Mouse (Mus musculus): ENCODE measurements around the gene Nuak1.
"Not testable (repeated sequence)": the region's sequence is repeated elsewhere in the genome, so short reads cannot be mapped to it uniquely, and the experiment has no call there.

The Nuak1 gene

DNA sequence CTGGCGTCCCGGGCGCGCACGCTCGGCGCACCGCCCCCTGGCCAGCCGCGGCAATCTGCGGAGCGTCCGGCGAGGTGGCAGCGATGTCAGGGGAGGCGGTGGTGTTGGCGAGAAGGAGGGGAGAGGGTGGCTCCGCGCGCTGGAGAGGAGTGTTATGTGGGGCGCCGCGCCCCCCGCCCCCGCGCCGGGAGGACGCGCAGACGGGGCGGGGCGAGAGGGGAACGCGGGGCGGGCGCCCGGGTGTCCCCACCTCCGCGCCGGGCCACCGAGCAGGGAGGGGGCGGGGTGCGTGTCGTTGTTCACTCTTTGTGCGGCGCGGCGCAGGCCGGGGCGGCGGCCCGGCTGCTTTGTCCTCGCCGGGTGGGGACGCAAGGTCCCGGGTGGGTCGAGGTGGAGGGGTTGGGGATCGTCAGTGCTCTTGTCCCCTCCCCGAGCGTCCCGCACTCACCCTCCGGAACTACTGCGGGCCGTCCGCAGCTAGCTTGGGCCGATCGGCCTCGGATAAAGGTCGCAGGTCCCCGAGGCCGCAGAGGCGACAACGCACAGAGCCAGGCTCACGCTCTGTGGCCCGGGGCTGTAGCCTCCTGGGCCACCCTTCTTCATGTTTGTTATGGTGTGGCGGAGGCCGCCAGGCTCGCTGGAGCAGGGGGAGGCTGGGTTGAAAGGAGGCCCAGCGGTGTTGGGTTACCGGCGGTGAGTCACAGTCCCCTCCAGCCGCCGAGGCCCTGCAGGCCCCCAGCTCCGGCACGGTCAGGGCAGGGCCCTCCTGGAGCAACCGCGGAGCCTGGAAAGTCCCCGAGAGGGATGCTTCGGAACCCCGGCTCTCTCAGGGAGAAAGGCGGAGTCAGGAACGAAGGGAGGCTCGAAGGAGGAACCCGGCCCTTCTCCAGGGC, at the start of gene Nuak1:
Nuak1 (minus strand) TSS at position 57 of the 893 bp plus-strand sequence.
- DNase-seq (ENCODE audit: low spot score) = peak; percentile 94

- DNase-seq (ENCODE audit: low spot score) = no peak
These were observed 49.7 kb upstream of the Nuak1 start for GRCm38 (mm10) chr10:84490115-84490514.

DNA sequence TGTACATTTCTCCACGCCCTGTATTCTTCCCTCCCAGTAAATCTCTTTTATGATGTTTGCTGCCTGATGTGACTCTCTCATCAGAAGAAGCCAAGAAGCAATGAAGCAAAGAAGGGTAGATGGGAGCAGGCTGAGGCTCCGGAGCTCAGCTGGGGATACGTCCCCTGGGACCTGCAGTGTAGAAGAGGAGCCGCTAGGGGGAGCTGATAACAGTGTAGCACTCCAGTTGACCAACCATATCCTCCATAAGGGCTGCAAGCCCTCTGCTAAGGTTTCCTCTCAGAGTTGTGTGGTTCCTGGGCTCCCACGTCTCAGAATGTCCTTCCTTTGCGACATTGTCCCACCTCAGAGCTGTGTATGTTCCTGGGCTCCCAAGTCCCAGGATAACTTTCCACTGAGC, 47.9 kb upstream of the Nuak1 start:
- DNase-seq (ENCODE audit: low spot score) = peak; percentile 81

- DNase-seq (ENCODE audit: low spot score) = no peak
These were observed 44.3 kb upstream of the Nuak1 start for GRCm38 (mm10) chr10:84484661-84485060.

DNA sequence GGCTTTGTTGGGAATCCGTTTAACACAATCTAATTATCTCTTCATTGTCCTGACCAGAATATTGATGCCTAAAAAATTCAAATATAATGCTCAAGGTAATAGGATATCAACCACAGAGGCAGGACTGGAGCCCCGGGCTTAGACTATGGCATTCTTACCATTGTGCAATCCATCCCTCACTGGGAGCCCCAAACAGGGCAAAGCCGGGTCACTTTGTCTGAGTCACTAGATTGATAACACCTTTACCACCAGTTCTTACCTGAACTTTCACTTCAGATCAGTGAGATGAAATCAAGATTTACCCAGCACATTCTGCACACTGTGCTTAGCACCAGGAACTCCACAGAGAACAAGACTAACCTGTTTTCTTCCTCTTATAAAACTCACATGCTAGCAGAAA, 43.2 kb upstream of the Nuak1 start:
- DNase-seq (ENCODE audit: low spot score) = no peak

- no peak for DNase-seq (ENCODE audit: low spot score)
These were observed 42.7 kb upstream of the Nuak1 start for GRCm38 (mm10) chr10:84483069-84483468.

- not testable (repeated sequence) for DNase-seq (ENCODE audit: low spot score)
These were observed 42.0 kb upstream of the Nuak1 start for GRCm38 (mm10) chr10:84482418-84482817.

DNA sequence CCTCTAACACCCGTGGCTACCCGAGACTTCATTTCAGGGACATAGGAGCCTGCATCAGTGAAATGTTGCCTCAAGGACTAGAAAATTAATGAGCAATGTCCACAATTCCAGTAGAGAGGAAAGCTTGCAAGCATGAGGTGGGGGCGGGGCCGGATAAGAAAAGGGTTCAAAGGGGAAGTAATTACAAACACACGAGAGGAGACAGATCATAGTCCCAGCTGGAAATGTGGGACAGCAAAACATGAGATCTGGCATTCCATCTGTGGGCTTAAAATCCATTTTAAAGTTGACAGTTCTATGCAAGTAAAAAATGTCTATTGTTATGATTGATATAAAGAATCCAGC, 40.9 kb upstream of the Nuak1 start:
- no peak for DNase-seq (ENCODE audit: low spot score)

DNA sequence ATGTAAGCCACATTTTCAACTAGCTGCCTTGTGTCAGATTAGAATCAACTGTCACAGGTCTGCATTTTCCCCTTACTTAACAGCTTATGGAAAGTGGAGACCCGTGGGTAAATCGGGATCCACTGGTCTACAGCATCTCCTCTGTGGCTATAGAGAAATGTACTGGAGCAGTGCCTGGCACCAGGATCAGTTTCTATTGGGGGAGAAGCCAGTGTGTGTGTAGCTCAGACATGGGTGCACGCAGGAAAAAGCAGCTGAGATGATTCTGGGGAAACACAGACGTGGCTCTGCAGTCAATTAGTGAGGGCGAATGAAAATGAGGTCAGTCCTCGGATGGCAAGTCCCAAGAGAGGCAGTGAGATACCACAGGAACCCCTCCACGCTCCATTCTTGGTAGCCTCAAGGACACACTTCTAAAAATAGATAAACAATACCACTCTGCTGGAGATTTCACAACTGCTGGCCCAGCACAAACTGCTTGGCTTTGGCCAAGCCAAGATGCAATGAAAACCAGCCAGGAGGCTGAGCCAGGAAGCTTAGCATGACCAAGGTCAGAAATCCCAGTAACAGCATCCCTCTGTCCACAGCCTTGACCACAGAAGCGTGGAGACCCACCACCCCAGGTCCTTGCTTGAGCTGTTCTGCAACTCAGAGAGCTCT, 40.4 kb upstream of the Nuak1 start:
- DNase-seq (ENCODE audit: low spot score) = no peak

- DNase-seq (ENCODE audit: low spot score) = no peak
These were observed 39.7 kb upstream of the Nuak1 start for GRCm38 (mm10) chr10:84480146-84480545.

GRCm38 (mm10) chr10:84477613-84478076, 37.2 kb upstream of the Nuak1 start:
- DNase-seq (ENCODE audit: low spot score) = no peak

GRCm38 (mm10) chr10:84477045-84477612, 36.7 kb upstream of the Nuak1 start:
- no peak for DNase-seq (ENCODE audit: low spot score)

DNA sequence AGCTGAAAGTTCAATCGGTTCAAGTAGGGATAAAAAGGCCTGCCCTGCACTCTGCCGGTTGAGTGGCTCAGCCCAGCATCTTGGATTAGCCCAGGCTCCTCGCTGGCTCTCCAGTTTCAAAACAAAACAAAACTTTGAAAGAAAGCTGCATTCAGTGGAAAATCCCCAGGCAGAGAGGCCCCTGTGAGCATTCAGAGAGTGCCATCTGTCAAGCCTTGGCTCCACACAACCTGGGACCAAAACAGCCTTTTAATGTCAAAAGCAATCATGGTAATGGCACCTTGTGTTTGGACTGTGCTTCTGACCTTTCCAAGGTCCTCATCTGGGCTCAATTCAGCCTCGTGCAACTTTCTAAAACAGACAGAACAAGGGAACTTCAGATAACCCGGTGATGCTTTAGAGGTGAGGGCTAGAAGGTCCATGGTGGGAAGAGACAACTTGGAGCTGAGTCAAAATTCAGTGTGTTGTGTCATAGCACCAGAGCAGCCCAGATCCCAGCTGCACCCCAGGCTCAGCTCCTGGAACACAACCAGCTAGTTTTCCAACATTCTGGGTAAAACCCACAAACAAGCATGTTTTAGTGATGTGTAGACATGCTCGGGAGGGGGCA, 27.3 kb upstream of the Nuak1 start:
- DNase-seq (ENCODE audit: low spot score) = no peak

- no peak for DNase-seq (ENCODE audit: low spot score)
These were observed 25.1 kb upstream of the Nuak1 start for GRCm38 (mm10) chr10:84465511-84465910.

DNA sequence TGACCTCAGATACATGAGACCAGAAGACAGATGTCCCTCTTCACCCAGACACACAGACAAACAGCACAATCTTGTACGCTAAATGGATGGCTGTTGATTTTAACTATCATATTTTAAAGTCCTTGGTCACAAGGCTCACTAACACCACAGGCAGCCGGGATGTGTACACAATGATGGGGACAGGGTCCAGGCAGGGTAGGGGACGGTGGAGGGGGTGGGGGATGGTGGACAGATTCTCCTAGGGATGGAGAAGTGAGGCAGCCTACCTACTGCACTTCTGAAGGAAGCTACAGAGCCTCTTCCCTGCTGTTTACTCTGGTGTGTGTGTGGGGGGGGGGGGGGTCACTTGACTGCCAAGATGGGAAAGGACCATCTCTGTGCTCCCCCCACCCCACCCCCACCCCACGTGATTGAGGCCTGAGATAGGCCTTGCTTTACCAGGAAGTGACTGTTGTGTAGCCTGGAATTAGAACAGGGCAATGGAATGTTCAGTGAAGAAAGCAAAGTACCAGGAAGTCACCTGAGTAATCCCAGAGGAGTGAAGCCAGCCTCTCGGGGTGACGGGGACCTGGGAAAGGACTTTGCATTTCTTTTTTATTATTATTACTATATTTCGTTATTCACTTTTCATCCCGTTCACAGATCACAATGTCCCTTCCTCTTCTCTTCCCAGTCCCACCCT, 20.2 kb upstream of the Nuak1 start:
- no peak for DNase-seq (ENCODE audit: low spot score)

- DNase-seq (ENCODE audit: low spot score) = no peak
These were observed 17.7 kb upstream of the Nuak1 start for GRCm38 (mm10) chr10:84458094-84458493.

DNA sequence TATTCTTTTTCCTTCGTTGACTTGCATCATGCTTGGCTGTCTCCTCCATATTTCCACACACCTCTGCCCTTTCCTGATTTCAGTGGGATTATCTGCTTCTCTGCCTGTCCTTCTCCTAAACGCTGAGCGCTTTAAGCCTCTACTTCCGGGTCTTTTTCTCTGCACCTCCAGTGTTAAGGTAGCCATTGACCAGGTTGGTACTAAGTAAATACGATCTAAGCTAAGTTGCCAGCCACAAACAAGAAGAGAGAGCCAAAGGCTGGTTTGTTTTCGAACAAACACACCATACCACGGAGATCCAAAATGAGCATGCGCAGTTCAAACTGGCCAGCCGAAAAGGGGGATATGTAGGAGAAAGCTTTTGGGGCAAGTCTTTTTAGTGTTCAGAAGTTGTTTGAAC, 17.1 kb upstream of the Nuak1 start:
- no peak for DNase-seq (ENCODE audit: low spot score)

DNA sequence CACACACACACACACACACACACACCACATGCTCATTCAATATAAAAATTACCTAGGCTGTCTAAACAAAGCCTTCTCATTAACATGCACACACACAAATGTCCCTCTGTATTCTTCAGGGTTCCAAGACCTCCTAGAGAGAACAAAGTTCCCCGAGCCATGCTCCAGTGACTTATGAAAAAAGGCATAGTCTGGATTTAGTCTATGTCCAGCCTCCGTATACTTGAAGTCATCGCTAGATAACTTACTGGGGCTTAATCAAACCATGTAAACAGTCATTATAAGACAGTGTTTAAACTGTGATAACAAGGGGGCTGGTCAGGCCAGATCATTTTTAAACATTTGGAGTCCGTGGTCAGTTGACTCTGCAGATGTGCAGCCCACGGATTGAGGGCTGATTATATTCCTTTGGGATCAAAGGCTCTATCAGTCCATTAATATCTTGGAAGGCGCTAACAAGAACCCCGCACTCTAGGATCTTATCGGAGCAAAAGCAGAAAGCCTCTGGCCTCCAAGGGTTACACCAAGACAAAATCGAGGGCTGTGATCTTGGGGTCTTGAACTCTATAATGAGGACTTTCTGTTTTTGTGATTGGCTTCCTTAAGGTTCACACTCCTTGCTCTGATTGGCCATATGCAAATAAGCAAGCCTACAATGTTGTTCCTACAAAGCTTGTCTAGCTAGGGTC, 16.4 kb upstream of the Nuak1 start:
- no peak for DNase-seq (ENCODE audit: low spot score)

DNA sequence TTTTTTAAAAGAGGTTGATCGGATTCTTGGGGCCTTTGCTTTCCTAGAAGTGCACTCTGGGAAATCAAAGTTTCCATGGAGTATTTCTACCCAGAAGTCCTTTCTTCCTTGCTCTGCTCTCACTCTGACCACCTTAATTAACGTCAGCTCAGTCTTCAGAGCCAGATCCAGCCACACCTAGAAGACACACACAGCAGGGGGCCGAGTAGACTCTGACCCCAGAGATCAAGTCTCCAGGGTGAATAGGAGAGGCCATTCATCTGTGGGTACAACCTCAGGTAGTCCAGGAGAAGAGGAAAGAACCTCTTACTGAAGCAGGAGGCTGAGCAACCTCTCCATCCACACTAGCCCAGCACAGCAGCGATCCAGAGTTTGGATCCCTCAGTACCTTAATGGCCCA, 11.5 kb upstream of the Nuak1 start:
- no peak for DNase-seq (ENCODE audit: low spot score)

DNA sequence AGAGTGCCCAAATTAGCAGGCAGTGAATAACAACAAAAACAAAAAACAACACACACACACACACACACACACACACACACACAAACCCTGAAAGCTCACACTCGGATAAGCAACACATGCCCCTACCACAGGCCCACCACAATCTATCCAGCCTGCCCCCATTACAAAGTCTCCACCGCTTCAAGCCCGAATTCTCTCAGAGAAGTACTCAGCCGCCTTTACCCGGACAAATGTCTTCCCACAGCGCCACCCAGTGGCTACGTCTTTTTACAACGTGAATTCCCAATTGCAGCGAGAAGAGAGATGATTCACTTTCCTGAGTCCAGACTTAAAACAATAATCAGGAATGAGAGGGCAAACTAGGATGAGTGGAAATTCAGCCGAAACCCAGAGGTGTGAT, 10.3 kb upstream of the Nuak1 start:
- DNase-seq (ENCODE audit: low spot score) = peak; percentile 93

- DNase-seq (ENCODE audit: low spot score) = no peak
These were observed 9.3 kb upstream of the Nuak1 start for GRCm38 (mm10) chr10:84449733-84450132.
